Mouse (Mus musculus) liver, adult 2 months (tissue): Measurements from ENCODE around the gene Atp6v1e2.

ENCODE experiments used
- CTCF ChIP-seq: fragments of 200-500 bp; IDR thresholded peaks from 2 replicates; pipeline ENCODE4 v1.5.1; 2011; ENCODE audit warnings: low read depth, low read length, control low read depth
- POLR2A ChIP-seq: fragments of 200-500 bp; IDR thresholded peaks from 2 replicates; pipeline ENCODE4 v1.6.1; 2011; ENCODE audit warnings: low read length, control low read depth; ENCODE audit not compliant: insufficient read depth; ENCODE audit errors: extremely low read depth

GRCm38 (mm10) chr17:86965121-86965520 is 17.4 kb upstream of the Atp6v1e2 start:
- no peak for TF ChIP-seq CTCF
- TF ChIP-seq POLR2A = no peak
